Mouse (Mus musculus) heart, adult 8-10 months (tissue): ENCODE measurements around the gene Gmpr. TPM values are rescaled to one million over a fixed set of nuclear protein-coding genes. Genes with fewer than 3 reads are reported as not detected.

Experiments
- DNase-seq: peaks from one replicate; pipeline ENCODE4 v3.0.0; 2022; ENCODE audit warnings: low spot score
- total RNA-seq, 4 experiments: library from RNA; stranded (reverse); gene quantifications; 2 replicates each; pipeline ENCODE4 v1.2.4; 2022

Gene Gmpr
- total RNA-seq, 4 experiments from 2014 or later = 152 to 199 (median 170) TPM

GRCm38 (mm10) chr13:45600443-45600842, 93.2 kb downstream of the Gmpr start:
- no peak for DNase-seq

Other genes with a start within 250 kb of the Gmpr start
- gene Mylip, start 117.7 kb upstream of the Gmpr start, total RNA-seq = 10 to 100 TPM; 14.3 to 28.1 (median 19.6) TPM